Comparison of ENCODE assay signal across 23 mouse cellular contexts in genomic region chr11:88536861-88537260, GRCm38 (mm10).
DNase-seq lines count a peak whose midpoint lies in the region; ATAC-seq and TF ChIP-seq lines count a peak whose summit lies in the region.
"Had no signal": no experiment of that assay in that cellular context is flagged by ENCODE, and none has a peak within 500 bp of the region (broad histone marks: within the 10 kb centered on the region; RNA-seq: fewer than 3 reads in every experiment).

No protein-coding gene starts in this region.

- no peaks in the 10 kb centered on the region for H3K9me3 ChIP-seq in forebrain, embryonic 13.5 days (replicated peaks)
- no peaks in the 10 kb centered on the region for H3K9me3 ChIP-seq in forebrain, postnatal 0 days (ENCODE audit: low read length)
- H3K9me3 ChIP-seq in neural tube, embryonic 13.5 days: no peaks in the 10 kb centered on the region
- H3K9me3 ChIP-seq in midbrain, embryonic 13.5 days: no peaks in the 10 kb centered on the region
- H3K9me3 ChIP-seq in stomach, postnatal 0 days (ENCODE audit: control insufficient read depth, low read length): no peaks in the 10 kb centered on the region
- H3K9me3 ChIP-seq: embryonic facial prominence, embryonic 10.5 days; heart, embryonic 10.5 days; intestine, embryonic 15.5 days; liver, embryonic 13.5 days; neural tube, embryonic 12.5 days had no signal

- H3K4me2 ChIP-seq in forebrain, embryonic 13.5 days: no peak overlapping the region
- H3K4me2 ChIP-seq in forebrain, postnatal 0 days (ENCODE audit: low read depth): no peak overlapping the region
- H3K4me2 ChIP-seq in neural tube, embryonic 13.5 days: no peak overlapping the region
- H3K4me2 ChIP-seq in midbrain, embryonic 13.5 days (replicated peaks): no peak overlapping the region
- no peak overlapping the region for H3K4me2 ChIP-seq in stomach, postnatal 0 days (replicated peaks; ENCODE audit: low read depth)
- H3K4me2 ChIP-seq: intestine, embryonic 15.5 days; liver, embryonic 13.5 days; neural tube, embryonic 12.5 days had no signal

- no peaks in the 10 kb centered on the region for H3K27me3 ChIP-seq in forebrain, embryonic 13.5 days
- H3K27me3 ChIP-seq in forebrain, postnatal 0 days (ENCODE audit: insufficient read depth, low read length): no peaks in the 10 kb centered on the region
- H3K27me3 ChIP-seq in neural tube, embryonic 13.5 days: no peaks in the 10 kb centered on the region
- H3K27me3 ChIP-seq in midbrain, embryonic 13.5 days: no peaks in the 10 kb centered on the region
- H3K27me3 ChIP-seq in stomach, postnatal 0 days (ENCODE audit: control insufficient read depth, insufficient read depth, low read length): no peaks in the 10 kb centered on the region
- H3K27me3 ChIP-seq: intestine, embryonic 15.5 days; liver, embryonic 13.5 days; neural tube, embryonic 12.5 days had no signal

- no peak overlapping the region for H3K4me3 ChIP-seq in forebrain, embryonic 13.5 days
- H3K4me3 ChIP-seq in forebrain, postnatal 0 days (ENCODE audit: low read depth, low read length): no peak overlapping the region
- H3K4me3 ChIP-seq in neural tube, embryonic 13.5 days: no peak overlapping the region
- H3K4me3 ChIP-seq in midbrain, embryonic 13.5 days (replicated peaks): no peak overlapping the region
- no peak overlapping the region for H3K4me3 ChIP-seq in stomach, postnatal 0 days (ENCODE audit: low read depth, low read length)
- H3K4me3 ChIP-seq: embryonic facial prominence, embryonic 10.5 days; heart, embryonic 10.5 days; intestine, embryonic 15.5 days; liver, embryonic 13.5 days; neural tube, embryonic 12.5 days had no signal

- 88% methylated on average over 2 of the region's 2 CpGs for WGBS in forebrain, embryonic 13.5 days
- 100% methylated on average over 2 of the region's 2 CpGs for WGBS in forebrain, postnatal 0 days
- 98% methylated on average over 2 of the region's 2 CpGs for WGBS in neural tube, embryonic 13.5 days
- 90% methylated on average over 2 of the region's 2 CpGs for WGBS in midbrain, embryonic 13.5 days
- WGBS in stomach, postnatal 0 days: 93% methylated on average over 2 of the region's 2 CpGs

- 0 out of 2 replicates have a peak overlapping the region, but pooled peaks have one; percentile 2 for H3K27ac ChIP-seq in forebrain, embryonic 13.5 days
- H3K27ac ChIP-seq in forebrain, postnatal 0 days (ENCODE audit: low read depth, low read length): no peak overlapping the region
- peak overlapping the region; percentile 68 for H3K27ac ChIP-seq in neural tube, embryonic 13.5 days (replicated peaks)
- peak overlapping the region; percentile 89; the same call in 1 of the 2 replicates for H3K27ac ChIP-seq in midbrain, embryonic 13.5 days
- H3K27ac ChIP-seq in stomach, postnatal 0 days (replicated peaks): no peak overlapping the region
- H3K27ac ChIP-seq: intestine, embryonic 15.5 days; liver, embryonic 13.5 days; neural tube, embryonic 12.5 days had no signal

- no peak for TF ChIP-seq EP300 in stomach, postnatal 0 days (optimal IDR thresholded peaks at IDR 0.05)

- no peak for DNase-seq in forebrain, postnatal 0 days
- DNase-seq in neural tube, embryonic 10.5 days (ENCODE audit: extremely low spot score, low spot score): no peak
- no peak for DNase-seq in spleen, postnatal 36 days (ENCODE audit: low spot score in 2 of 2)
- no peak for DNase-seq in stomach, postnatal 0 days (ENCODE audit: low spot score)
- DNase-seq: adrenal gland, adult 2 months; cerebellum, adult 11-12 months; cerebellum, postnatal 10 days; heart, postnatal 4 days; kidney, adult 9 months; kidney, postnatal 4 days; layer of hippocampus, adult 9-11 months; liver, embryonic 13.5 days; lung, adult 2 months; right cerebral cortex, postnatal 4 days; thymus, adult 2 months had no signal

- H3K9ac ChIP-seq in forebrain, embryonic 13.5 days: no peak overlapping the region
- H3K9ac ChIP-seq in forebrain, postnatal 0 days: no peak overlapping the region
- no peak overlapping the region for H3K9ac ChIP-seq in neural tube, embryonic 13.5 days
- H3K9ac ChIP-seq in midbrain, embryonic 13.5 days (replicated peaks): no peak overlapping the region
- no peak overlapping the region for H3K9ac ChIP-seq in stomach, postnatal 0 days (ENCODE audit: low read length)
- H3K9ac ChIP-seq: intestine, embryonic 15.5 days; liver, embryonic 13.5 days had no signal

- ATAC-seq in forebrain, embryonic 13.5 days: no peak
- no peak for ATAC-seq in forebrain, postnatal 0 days
- no peak for ATAC-seq in neural tube, embryonic 13.5 days (ENCODE audit: low read depth)
- ATAC-seq in midbrain, embryonic 13.5 days: no peak
- ATAC-seq in stomach, postnatal 0 days (ENCODE audit: low FRiP score, low TSS enrichment): no peak
- ATAC-seq: CD4-positive, CD25-positive, alpha-beta regulatory T cell, adult 4 months; intestine, embryonic 15.5 days had no signal

- peaks cover 85% of the 10 kb centered on the region for H3K4me1 ChIP-seq in forebrain, embryonic 13.5 days
- H3K4me1 ChIP-seq in forebrain, postnatal 0 days (ENCODE audit: insufficient read depth): 0 out of 2 replicates have a peak, but pooled peaks cover 3% of the 10 kb centered on the region
- peaks cover 82% of the 10 kb centered on the region for H3K4me1 ChIP-seq in neural tube, embryonic 13.5 days (replicated peaks)
- peaks cover 93% of the 10 kb centered on the region for H3K4me1 ChIP-seq in midbrain, embryonic 13.5 days (replicated peaks)
- H3K4me1 ChIP-seq in stomach, postnatal 0 days (replicated peaks; ENCODE audit: control insufficient read depth, insufficient read depth): no peaks in the 10 kb centered on the region; the same call in 1 of the 2 replicates

- no peak for TF ChIP-seq CTCF in forebrain, postnatal 0 days (IDR thresholded peaks at IDR 0.05; ENCODE audit: low read depth)
- TF ChIP-seq CTCF in stomach, postnatal 0 days (IDR thresholded peaks at IDR 0.05; ENCODE audit: low read depth): no peak

- H3K36me3 ChIP-seq in forebrain, embryonic 13.5 days (ENCODE audit: poor library complexity, severe bottlenecking): no peaks in the 10 kb centered on the region
- no peaks in the 10 kb centered on the region for H3K36me3 ChIP-seq in forebrain, postnatal 0 days (ENCODE audit: insufficient read depth)
- no peaks in the 10 kb centered on the region for H3K36me3 ChIP-seq in neural tube, embryonic 13.5 days
- H3K36me3 ChIP-seq in midbrain, embryonic 13.5 days: no peaks in the 10 kb centered on the region
- H3K36me3 ChIP-seq in stomach, postnatal 0 days (ENCODE audit: control insufficient read depth, insufficient read depth, low read length): no peaks in the 10 kb centered on the region
- H3K36me3 ChIP-seq: intestine, embryonic 15.5 days; liver, embryonic 13.5 days; neural tube, embryonic 12.5 days had no signal

Comparison
In these comparisons a context has a peak if more than half of its experiments do, and no peak if none do; other contexts are left out.
1. H3K27ac ChIP-seq: peak in forebrain, embryonic 13.5 days (single experiment), neural tube, embryonic 13.5 days (single experiment) and midbrain, embryonic 13.5 days (single experiment); none in forebrain, postnatal 0 days (single experiment) and stomach, postnatal 0 days (single experiment).